25 mouse cellular contexts compared by ENCODE assay signal in genomic region chr15:96059623-96060022, GRCm38 (mm10).
DNase-seq lines count a peak whose midpoint lies in the region; ATAC-seq and TF ChIP-seq lines count a peak whose summit lies in the region.
"Had no signal": no experiment of that assay in that cellular context is flagged by ENCODE, and none has a peak within 500 bp of the region (broad histone marks: within the 10 kb centered on the region; RNA-seq: fewer than 3 reads in every experiment).

No protein-coding gene starts in this region.

- no peak overlapping the region for H3K9ac ChIP-seq in midbrain, postnatal 0 days (replicated peaks; ENCODE audit: low read length, poor library complexity, severe bottlenecking)
- H3K9ac ChIP-seq in heart, embryonic 14.5 days (ENCODE audit: low read length): peak overlapping the region; percentile 26; the same call in 1 of the 2 replicates
- H3K9ac ChIP-seq: hindbrain, embryonic 15.5 days; liver, embryonic 13.5 days; neural tube, embryonic 13.5 days; stomach, embryonic 15.5 days had no signal

- no peak for ATAC-seq in midbrain, postnatal 0 days (ENCODE audit: low FRiP score)
- no peak for ATAC-seq in heart, embryonic 14.5 days (ENCODE audit: insufficient number of reproducible peaks, insufficient read depth, low FRiP score, low read depth)
- ATAC-seq: CD4-positive, CD25-positive, alpha-beta regulatory T cell, adult 4 months; forebrain, embryonic 16.5 days; intestine, embryonic 16.5 days had no signal

- H3K4me1 ChIP-seq in midbrain, postnatal 0 days (ENCODE audit: insufficient read depth, low read length): no peaks in the 10 kb centered on the region
- 0 out of 2 replicates have a peak, but pooled peaks cover 3% of the 10 kb centered on the region for H3K4me1 ChIP-seq in midbrain, embryonic 10.5 days
- H3K4me1 ChIP-seq in heart, embryonic 14.5 days (ENCODE audit: control insufficient read depth in 2 of 2, insufficient read depth in 2 of 2, low read length in 2 of 2): peaks cover 6 to 14% of the 10 kb centered on the region in 2 experiments
- H3K4me1 ChIP-seq: forebrain, embryonic 10.5 days; liver, embryonic 13.5 days; megakaryocyte, embryonic 14.5 days; stomach, embryonic 15.5 days had no signal

- no peaks in the 10 kb centered on the region for H3K36me3 ChIP-seq in midbrain, postnatal 0 days (ENCODE audit: insufficient read depth, low read length)
- no peaks in the 10 kb centered on the region for H3K36me3 ChIP-seq in midbrain, embryonic 10.5 days
- H3K36me3 ChIP-seq in heart, embryonic 14.5 days (ENCODE audit: control insufficient read depth, insufficient read depth, low read length): no peaks in the 10 kb centered on the region
- H3K36me3 ChIP-seq: forebrain, embryonic 10.5 days; hindbrain, embryonic 15.5 days; liver, embryonic 13.5 days; neural tube, embryonic 13.5 days; stomach, embryonic 15.5 days had no signal

- 74% methylated on average over 3 of the region's 3 CpGs for WGBS in midbrain, postnatal 0 days
- WGBS in midbrain, embryonic 10.5 days: 82% methylated on average over 3 of the region's 3 CpGs
- 20% methylated on average over 3 of the region's 3 CpGs for WGBS in heart, embryonic 14.5 days

- no peaks in the 10 kb centered on the region for H3K9me3 ChIP-seq in midbrain, postnatal 0 days (ENCODE audit: low read length)
- H3K9me3 ChIP-seq in midbrain, embryonic 10.5 days (replicated peaks): no peaks in the 10 kb centered on the region
- peaks cover 1% of the 10 kb centered on the region; the same call in 1 of the 2 replicates for H3K9me3 ChIP-seq in heart, embryonic 14.5 days (ENCODE audit: control insufficient read depth, low read length)
- H3K9me3 ChIP-seq: forebrain, embryonic 10.5 days; hindbrain, embryonic 15.5 days; liver, embryonic 13.5 days; neural tube, embryonic 13.5 days; stomach, embryonic 15.5 days had no signal

- H3K4me3 ChIP-seq in midbrain, postnatal 0 days (ENCODE audit: low read depth, low read length): no peak overlapping the region
- no peak overlapping the region for H3K4me3 ChIP-seq in midbrain, embryonic 10.5 days
- no peak overlapping the region for H3K4me3 ChIP-seq in heart, embryonic 14.5 days (ENCODE audit: control insufficient read depth in 1 of 2, insufficient read depth in 1 of 2, low read depth in 1 of 2, low read length in 2 of 2)
- H3K4me3 ChIP-seq: forebrain, embryonic 10.5 days; hindbrain, embryonic 15.5 days; liver, embryonic 13.5 days; megakaryocyte, embryonic 14.5 days; neural tube, embryonic 13.5 days; stomach, embryonic 15.5 days had no signal

- H3K27me3 ChIP-seq in midbrain, postnatal 0 days (ENCODE audit: insufficient read depth, low read length): no peaks in the 10 kb centered on the region
- no peaks in the 10 kb centered on the region for H3K27me3 ChIP-seq in midbrain, embryonic 10.5 days (ENCODE audit: low read depth, poor library complexity, severe bottlenecking)
- H3K27me3 ChIP-seq in heart, embryonic 14.5 days (ENCODE audit: control insufficient read depth, insufficient read depth, low read length): no peaks in the 10 kb centered on the region
- H3K27me3 ChIP-seq: hindbrain, embryonic 15.5 days; liver, embryonic 13.5 days; neural tube, embryonic 13.5 days; stomach, embryonic 15.5 days had no signal

- H3K27ac ChIP-seq in midbrain, postnatal 0 days (ENCODE audit: low read depth, low read length): no peak overlapping the region
- no peak overlapping the region for H3K27ac ChIP-seq in midbrain, embryonic 10.5 days (replicated peaks)
- H3K27ac ChIP-seq in heart, embryonic 14.5 days (replicated peaks in 1 of 2; ENCODE audit: control insufficient read depth in 1 of 2, insufficient read depth in 1 of 2, low read depth in 2 of 2, low read length in 2 of 2): peak overlapping the region; percentile 43 to 61
- H3K27ac ChIP-seq: forebrain, embryonic 10.5 days; hindbrain, embryonic 15.5 days; liver, embryonic 13.5 days; neural tube, embryonic 13.5 days; stomach, embryonic 15.5 days had no signal

- intact Hi-C loops in gastrocnemius, postnatal 36 days (cut with DNase I): loop anchor here (2.0 kb wide), 1 partner anchor 47 kb away; no protein-coding TSS in a partner anchor

- peak; percentile 60 for DNase-seq in gastrocnemius, adult 18-20 months (ENCODE audit: low spot score)
- no peak for DNase-seq in gastrocnemius, postnatal 36 days
- peak; percentile 19 for DNase-seq in midbrain, postnatal 0 days (ENCODE audit: low spot score)
- DNase-seq in midbrain, embryonic 10.5 days (ENCODE audit: low spot score): no peak
- peak; percentile 77 for DNase-seq in skeletal muscle tissue, adult 2 months (ENCODE audit: low read depth, low spot score)
- no peak for DNase-seq in layer of hippocampus, adult 8-10 months (ENCODE audit: low spot score in 2 of 2)
- no peak for DNase-seq in left cerebral cortex, adult 9 months (ENCODE audit: low spot score in 2 of 2)
- DNase-seq: adrenal gland, postnatal 36 days; cerebellum, adult 9-10 months; kidney, postnatal 36 days; liver, embryonic 13.5 days; lung, adult 2 months; lung, postnatal 14 days; midbrain, embryonic 14.5 days; right cerebral cortex, postnatal 4 days; thymus, postnatal 25 days had no signal

- no peak overlapping the region for H3K4me2 ChIP-seq in midbrain, postnatal 0 days (ENCODE audit: low read depth, low read length, poor library complexity, severe bottlenecking)
- H3K4me2 ChIP-seq in heart, embryonic 14.5 days (ENCODE audit: low read length): peak overlapping the region; percentile 34; the same call in 1 of the 2 replicates
- H3K4me2 ChIP-seq: hindbrain, embryonic 15.5 days; liver, embryonic 13.5 days; neural tube, embryonic 13.5 days; stomach, embryonic 15.5 days had no signal

- no peak for TF ChIP-seq CTCF in midbrain, postnatal 0 days (IDR thresholded peaks at IDR 0.05)

Comparison
In these comparisons a context has a peak if more than half of its experiments do, and no peak if none do; other contexts are left out.
1. DNase-seq: peak in gastrocnemius, adult 18-20 months (single experiment), midbrain, postnatal 0 days (single experiment) and skeletal muscle tissue, adult 2 months (single experiment); none in gastrocnemius, postnatal 36 days (0 of 2), midbrain, embryonic 10.5 days (single experiment), layer of hippocampus, adult 8-10 months (0 of 2) and left cerebral cortex, adult 9 months (0 of 2).
2. H3K27ac ChIP-seq: peak in heart, embryonic 14.5 days (2 of 2); none in midbrain, postnatal 0 days (single experiment) and midbrain, embryonic 10.5 days (single experiment).